ENCODE assay signal across 9 mouse cellular contexts in the genomic region with DNA sequence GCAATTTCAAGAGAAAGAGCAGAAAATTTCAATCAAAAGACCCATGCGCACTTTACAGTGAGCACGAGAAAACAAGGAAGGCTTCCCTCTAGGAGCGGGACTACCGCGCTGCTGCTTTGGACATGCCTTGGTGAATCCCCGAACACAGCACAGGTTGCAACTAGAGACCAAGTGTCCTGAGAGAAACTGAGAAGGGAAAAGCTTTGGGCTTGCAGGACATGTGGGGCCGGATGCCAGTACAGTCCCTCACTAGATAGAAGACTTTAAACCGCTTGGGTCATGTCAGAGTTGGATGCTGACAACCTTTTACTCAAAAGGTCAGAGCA.
DNase-seq lines count a peak whose midpoint lies in the region; ATAC-seq lines count a peak whose summit lies in the region.
"Had no signal": no experiment of that assay in that cellular context is flagged by ENCODE, and none has a peak within 500 bp of the region (broad histone marks: within the 10 kb centered on the region; RNA-seq: fewer than 3 reads in every experiment).

No protein-coding gene starts in this region.

- no peak overlapping the region for H3K4me2 ChIP-seq in lung, embryonic 16.5 days (ENCODE audit: low read depth, low read length)
- H3K4me2 ChIP-seq in hindbrain, embryonic 16.5 days (ENCODE audit: low read length): peak overlapping the region; percentile 38
- H3K4me2 ChIP-seq in neural tube, embryonic 15.5 days: peak overlapping the region; percentile 31; the same call in 1 of the 2 replicates

- H3K9ac ChIP-seq in lung, embryonic 16.5 days (ENCODE audit: low read length): no peak overlapping the region
- H3K9ac ChIP-seq in hindbrain, embryonic 16.5 days (ENCODE audit: low read depth, low read length): 0 out of 2 replicates have a peak overlapping the region, but pooled peaks have one; percentile 22
- H3K9ac ChIP-seq in neural tube, embryonic 15.5 days (replicated peaks): no peak overlapping the region

- 78% methylated on average over 8 of the region's 8 CpGs for whole genome bisulfite sequencing in lung, embryonic 16.5 days
- 65% methylated on average over 8 of the region's 8 CpGs for WGBS in hindbrain, embryonic 16.5 days
- WGBS in neural tube, embryonic 15.5 days: 58% methylated on average over 8 of the region's 8 CpGs

- H3K27me3 ChIP-seq in lung, embryonic 16.5 days (ENCODE audit: control insufficient read depth, insufficient read depth, low read depth, low read length): no peaks in the 10 kb centered on the region
- H3K27me3 ChIP-seq in hindbrain, embryonic 16.5 days (replicated peaks; ENCODE audit: control insufficient read depth, insufficient read depth, low read length): no peaks in the 10 kb centered on the region
- 0 out of 2 replicates have a peak, but pooled peaks cover 2% of the 10 kb centered on the region for H3K27me3 ChIP-seq in neural tube, embryonic 15.5 days (replicated peaks)
- H3K27me3 ChIP-seq: CH12.LX had no signal

- ATAC-seq in cerebellum, adult (ENCODE audit: insufficient number of reproducible peaks, low FRiP score, low TSS enrichment): 0 out of 2 replicates have a peak, but pooled peaks have one; percentile 10
- ATAC-seq in lung, embryonic 16.5 days (ENCODE audit: low read depth): peak; percentile 23; the same call in 1 of the 2 replicates
- ATAC-seq in hindbrain, embryonic 16.5 days: peak; percentile 72
- ATAC-seq in neural tube, embryonic 15.5 days (ENCODE audit: low FRiP score): peak; percentile 55

- no peaks in the 10 kb centered on the region for H3K36me3 ChIP-seq in lung, embryonic 16.5 days (ENCODE audit: control insufficient read depth, insufficient read depth, low read length)
- no peaks in the 10 kb centered on the region for H3K36me3 ChIP-seq in hindbrain, embryonic 16.5 days (ENCODE audit: control insufficient read depth, insufficient read depth, low read length)
- H3K36me3 ChIP-seq in neural tube, embryonic 15.5 days: no peaks in the 10 kb centered on the region

- DNase-seq in cerebellum, adult 11 months: no peak
- no peak for DNase-seq in lung, postnatal 10 days
- DNase-seq in layer of hippocampus, adult 18-20 months (ENCODE audit: low spot score in 2 of 2): no peak
- DNase-seq in urinary bladder, postnatal 10 days (ENCODE audit: low spot score): no peak

- H3K27ac ChIP-seq in lung, embryonic 16.5 days (ENCODE audit: low read length): no peak overlapping the region
- no peak overlapping the region for H3K27ac ChIP-seq in hindbrain, embryonic 16.5 days (ENCODE audit: low read depth, low read length)
- no peak overlapping the region for H3K27ac ChIP-seq in neural tube, embryonic 15.5 days (replicated peaks)

- H3K4me1 ChIP-seq in lung, embryonic 16.5 days (replicated peaks; ENCODE audit: control insufficient read depth, insufficient read depth, low read length): peaks cover 3% of the 10 kb centered on the region; the same call in 1 of the 2 replicates
- H3K4me1 ChIP-seq in hindbrain, embryonic 16.5 days (ENCODE audit: control insufficient read depth, insufficient read depth, low read depth, low read length): no peaks in the 10 kb centered on the region
- H3K4me1 ChIP-seq in neural tube, embryonic 15.5 days: peaks cover 4% of the 10 kb centered on the region; the same call in 1 of the 2 replicates

- H3K9me3 ChIP-seq in lung, embryonic 16.5 days (ENCODE audit: control insufficient read depth, low read length): no peaks in the 10 kb centered on the region
- H3K9me3 ChIP-seq in hindbrain, embryonic 16.5 days (ENCODE audit: control insufficient read depth, low read length): no peaks in the 10 kb centered on the region
- no peaks in the 10 kb centered on the region for H3K9me3 ChIP-seq in neural tube, embryonic 15.5 days (replicated peaks)

- no peak overlapping the region for H3K4me3 ChIP-seq in lung, embryonic 16.5 days (ENCODE audit: low read length)
- no peak overlapping the region for H3K4me3 ChIP-seq in hindbrain, embryonic 16.5 days (ENCODE audit: low read length)
- no peak overlapping the region for H3K4me3 ChIP-seq in neural tube, embryonic 15.5 days (replicated peaks)

Comparison
In these comparisons a context has a peak if more than half of its experiments do, and no peak if none do; other contexts are left out.
1. ATAC-seq: peak in every context shown above with its lines; median percentile 72 in hindbrain, embryonic 16.5 days; 55 in neural tube, embryonic 15.5 days; 23 in lung, embryonic 16.5 days; 10 in cerebellum, adult.